Mouse (Mus musculus): ENCODE results near the gene Phf21b. TPM values are rescaled to one million over a fixed set of nuclear protein-coding genes. Genes with fewer than 3 reads are reported as not detected.
"Not testable (repeated sequence)": the region's sequence is repeated elsewhere in the genome, so short reads cannot be mapped to it uniquely, and the experiment has no call there.

Phf21b gene
- polyA plus RNA-seq (2014; fragmentation: Nextera tagmentation; extraction: Ambion mirVana) = 4.4 and 4.8 TPM in 2 replicates

DNA sequence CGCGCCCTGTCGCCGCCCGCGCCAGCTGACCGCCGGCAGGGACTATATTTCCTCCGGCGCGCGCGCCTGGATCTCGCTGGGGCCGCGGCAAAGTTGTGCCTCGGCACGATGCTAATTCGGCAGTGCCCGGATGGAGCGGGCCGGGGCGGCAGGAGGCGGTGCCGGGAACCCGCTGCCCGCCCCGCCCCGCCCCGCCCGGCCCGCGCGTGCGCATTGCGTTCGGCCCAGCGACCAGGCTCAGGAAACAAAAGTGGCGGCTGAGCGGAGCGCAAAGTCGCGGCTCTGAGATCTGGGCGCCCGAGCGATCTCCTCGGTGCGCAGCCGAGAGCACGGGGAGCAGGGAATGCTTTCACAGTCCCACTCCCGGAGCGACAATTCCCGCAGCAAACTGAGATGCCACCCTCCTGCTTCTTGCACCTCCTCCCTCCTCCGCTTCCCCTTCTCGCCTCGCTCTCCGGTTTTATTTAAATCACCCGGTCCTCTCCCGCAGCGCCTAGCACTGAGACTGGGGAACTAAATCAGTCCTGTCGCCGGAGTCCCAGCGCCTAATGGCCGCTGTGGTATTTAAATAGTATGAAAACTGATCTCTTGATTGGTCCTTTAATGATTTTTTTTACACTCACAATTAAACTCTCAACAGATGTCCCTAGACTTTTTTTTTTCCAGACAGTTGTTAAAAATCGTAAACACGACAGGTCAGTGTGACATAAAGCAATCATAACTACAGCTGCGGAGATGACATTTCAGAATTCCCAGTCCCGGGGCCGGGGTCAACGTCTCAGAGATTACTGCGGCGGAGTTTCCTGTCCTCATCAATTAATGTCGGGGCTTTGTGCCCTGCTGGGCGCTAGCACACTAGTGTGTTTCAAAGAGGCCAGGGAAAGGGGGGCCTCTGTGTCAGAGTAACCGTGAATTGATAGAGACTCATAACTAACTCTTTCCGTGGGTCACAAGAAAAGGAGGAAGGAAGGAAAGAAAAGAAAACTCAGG lies at the start of gene Phf21b:
Gene Phf21b, minus strand, starts transcription at position 44 of the 990 bp plus-strand sequence.
- H3K9ac ChIP-seq (replicated peaks; ENCODE audit: low read length) = peak within 1 kb of the TSS; percentile 84
- peak; percentile 94 for DNase-seq (ENCODE audit: low spot score)
- H3K9me3 ChIP-seq (replicated peaks; ENCODE audit: control insufficient read depth, low read length) = no peaks in the 10 kb centered on the region
- H3K36me3 ChIP-seq (replicated peaks; ENCODE audit: control insufficient read depth, insufficient read depth, low read depth, low read length) = no peaks in the 10 kb centered on the region
- peak within 1 kb of the TSS; percentile 97 for H3K4me2 ChIP-seq (ENCODE audit: low read depth, low read length)
- peak; percentile 72 for ATAC-seq (replicated peaks; ENCODE audit: insufficient number of reproducible peaks, low FRiP score, low TSS enrichment, low read depth)
- peak within 1 kb of the TSS; percentile 69 for H3K4me3 ChIP-seq (ENCODE audit: low read depth, low read length)
- WGBS = under 1% methylated on average over 75 of the region's 76 CpGs
- H3K27ac ChIP-seq (replicated peaks; ENCODE audit: low read depth, low read length) = peak within 1 kb of the TSS; percentile 89
- peaks cover 5% of the 10 kb centered on the region for H3K4me1 ChIP-seq (ENCODE audit: control insufficient read depth, insufficient read depth, low read length)
- H3K27me3 ChIP-seq (ENCODE audit: control insufficient read depth, insufficient read depth, low read length) = peaks cover 2% of the 10 kb centered on the region; the same call in 1 of the 2 replicates

DNA sequence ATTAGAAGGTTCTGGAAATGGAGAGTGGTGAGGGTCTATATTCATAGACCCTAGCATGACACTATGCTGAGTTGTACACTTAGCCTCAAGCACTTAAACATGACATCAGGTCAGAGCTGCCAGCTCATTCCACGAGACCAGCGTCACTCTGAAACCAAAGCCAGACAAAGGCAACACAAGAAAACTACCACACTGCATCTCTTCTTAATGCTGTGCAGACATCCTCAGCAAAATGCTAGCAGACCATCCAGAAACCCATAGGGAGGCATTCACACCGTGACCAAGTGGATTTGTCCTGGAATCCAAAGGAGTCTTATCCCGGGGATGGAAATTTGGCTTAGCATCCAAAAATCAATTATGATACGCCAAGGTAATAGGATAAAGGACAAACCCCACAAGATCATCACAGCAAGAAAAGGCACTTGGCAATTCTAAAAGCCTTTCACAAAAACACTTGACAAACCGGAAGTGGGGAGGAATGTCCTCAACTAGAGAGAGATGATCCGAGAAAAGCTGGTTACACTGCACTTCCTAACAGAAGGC lies 48.1 kb upstream of the Phf21b start:
- 66% methylated on average over 7 of the region's 7 CpGs for WGBS
- H3K9me3 ChIP-seq (replicated peaks; ENCODE audit: control insufficient read depth, low read length) = no peaks in the 10 kb centered on the region
- DNase-seq (ENCODE audit: low spot score) (no peak), ATAC-seq (replicated peaks; ENCODE audit: insufficient number of reproducible peaks, low FRiP score, low TSS enrichment, low read depth) (no peak)
- H3K9ac ChIP-seq (replicated peaks; ENCODE audit: low read length) = no peak overlapping the region
- no peak overlapping the region for H3K4me3 ChIP-seq (ENCODE audit: low read depth, low read length)
- no peaks in the 10 kb centered on the region for H3K36me3 ChIP-seq (replicated peaks; ENCODE audit: control insufficient read depth, insufficient read depth, low read depth, low read length)
- H3K27ac ChIP-seq (replicated peaks; ENCODE audit: low read depth, low read length) = no peak overlapping the region
- H3K27me3 ChIP-seq (ENCODE audit: control insufficient read depth, insufficient read depth, low read length) = no peaks in the 10 kb centered on the region
- no peak overlapping the region for H3K4me2 ChIP-seq (ENCODE audit: low read depth, low read length)
- H3K4me1 ChIP-seq (ENCODE audit: control insufficient read depth, insufficient read depth, low read length) = no peaks in the 10 kb centered on the region

DNA sequence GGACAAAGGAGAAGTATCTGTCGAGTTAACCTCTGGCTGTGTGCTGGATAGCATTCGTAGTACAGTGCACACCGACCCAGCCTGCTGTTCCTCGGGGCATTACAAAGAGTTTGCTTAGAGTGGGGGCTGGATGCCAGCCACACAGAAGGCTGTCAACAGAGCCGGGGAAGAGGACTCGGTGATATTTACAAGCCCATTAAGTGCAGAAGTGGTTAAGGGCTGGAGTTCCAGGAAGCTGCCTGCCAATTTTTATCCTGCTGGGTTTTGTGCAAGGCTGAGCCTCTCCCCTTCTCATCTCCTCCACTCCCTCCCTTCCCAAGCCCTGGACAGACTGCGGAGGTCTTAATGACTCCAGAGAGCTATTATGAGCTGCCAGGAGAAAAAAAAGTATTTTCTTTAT lies 42.2 kb upstream of the Phf21b start:
- H3K9me3 ChIP-seq (replicated peaks; ENCODE audit: control insufficient read depth, low read length) = no peaks in the 10 kb centered on the region
- no peaks in the 10 kb centered on the region for H3K27me3 ChIP-seq (ENCODE audit: control insufficient read depth, insufficient read depth, low read length)
- no peaks in the 10 kb centered on the region for H3K36me3 ChIP-seq (replicated peaks; ENCODE audit: control insufficient read depth, insufficient read depth, low read depth, low read length)
- no peaks in the 10 kb centered on the region for H3K4me1 ChIP-seq (ENCODE audit: control insufficient read depth, insufficient read depth, low read length)
- 64% methylated on average over 7 of the region's 7 CpGs for WGBS
- no peak overlapping the region for H3K4me2 ChIP-seq (ENCODE audit: low read depth, low read length)
- DNase-seq (ENCODE audit: low spot score) = no peak
- no peak overlapping the region for H3K9ac ChIP-seq (replicated peaks; ENCODE audit: low read length)
- no peak for ATAC-seq (replicated peaks; ENCODE audit: insufficient number of reproducible peaks, low FRiP score, low TSS enrichment, low read depth)
- no peak overlapping the region for H3K4me3 ChIP-seq (ENCODE audit: low read depth, low read length)
- H3K27ac ChIP-seq (replicated peaks; ENCODE audit: low read depth, low read length) = no peak overlapping the region

DNA sequence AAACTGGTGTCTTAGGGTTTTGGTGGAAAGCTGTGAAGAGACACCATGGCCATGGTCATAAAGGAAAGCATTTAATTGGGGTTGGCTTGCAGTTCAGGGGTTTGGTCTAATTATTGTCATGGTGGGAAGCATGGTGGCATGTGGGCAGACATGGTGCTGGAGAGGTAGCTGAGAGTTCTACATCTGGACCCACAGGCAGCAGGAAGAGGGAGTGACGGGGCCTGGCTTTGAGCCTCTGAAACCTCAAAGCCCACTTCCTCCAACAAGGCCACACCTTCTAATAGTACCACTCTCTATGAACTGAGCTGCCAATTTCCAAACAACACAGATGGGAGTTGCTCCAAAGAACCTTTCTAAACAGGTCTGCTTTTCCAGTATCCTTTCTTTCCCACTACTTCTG lies 40.8 kb upstream of the Phf21b start:
- Histone ChIP-seq H3K36me3 (replicated peaks; ENCODE audit: control insufficient read depth, insufficient read depth, low read depth, low read length) (no peaks in the 10 kb centered on the region), H3K4me3 (ENCODE audit: low read depth, low read length) (no peak overlapping the region), H3K9me3 (replicated peaks; ENCODE audit: control insufficient read depth, low read length) (no peaks in the 10 kb centered on the region), H3K27ac (replicated peaks; ENCODE audit: low read depth, low read length) (no peak overlapping the region), H3K27me3 (ENCODE audit: control insufficient read depth, insufficient read depth, low read length) (no peaks in the 10 kb centered on the region), H3K9ac (replicated peaks; ENCODE audit: low read length) (no peak overlapping the region), H3K4me1 (ENCODE audit: control insufficient read depth, insufficient read depth, low read length) (no peaks in the 10 kb centered on the region), H3K4me2 (ENCODE audit: low read depth, low read length) (no peak overlapping the region)
- DNase-seq (ENCODE audit: low spot score) (no peak), ATAC-seq (replicated peaks; ENCODE audit: insufficient number of reproducible peaks, low FRiP score, low TSS enrichment, low read depth) (no peak)
- WGBS = 72% methylated on average over 1 of the region's 1 CpGs

DNA sequence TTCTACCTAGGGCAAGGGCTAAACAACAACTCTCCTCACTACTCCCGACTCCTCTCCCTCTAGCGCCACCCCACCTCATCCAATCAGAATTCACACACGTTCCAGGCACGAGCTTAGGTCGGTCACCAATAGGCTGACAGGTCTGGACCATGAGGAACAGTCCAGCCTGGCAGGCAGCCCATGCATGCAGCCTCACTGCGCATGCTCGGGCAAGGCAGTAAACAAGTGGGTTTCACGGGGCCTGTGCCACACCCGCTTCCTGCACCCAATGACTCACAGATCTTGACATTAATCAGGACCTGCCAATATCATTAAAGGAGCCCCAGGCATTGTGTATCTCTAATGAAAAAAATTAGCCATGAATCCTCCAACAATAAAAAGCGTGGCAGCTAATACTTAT lies 40.4 kb upstream of the Phf21b start:
- not testable (repeated sequence) for DNase-seq (ENCODE audit: low spot score)
- 74% methylated on average over 10 of the region's 10 CpGs for WGBS

DNA sequence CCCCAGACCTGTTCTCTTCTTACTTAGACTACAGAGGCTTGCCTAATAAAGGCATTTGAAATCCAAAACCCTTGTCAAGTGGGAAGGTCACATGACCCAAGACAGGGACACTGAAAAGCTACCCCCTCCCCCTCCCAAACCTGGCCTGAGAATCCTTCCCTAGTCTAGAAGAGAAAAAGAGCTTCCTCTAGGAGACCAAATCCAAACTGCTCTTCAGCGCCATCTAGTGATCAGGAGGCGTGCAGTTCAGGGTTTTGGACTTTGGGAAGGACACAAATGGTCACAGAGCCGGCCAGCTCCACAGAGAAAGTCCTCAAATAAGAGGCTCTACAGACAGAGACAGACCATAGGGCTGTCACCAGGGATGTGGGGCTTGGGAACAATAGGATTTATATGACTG lies 35.8 kb upstream of the Phf21b start:
- Histone ChIP-seq H3K4me2 (ENCODE audit: low read depth, low read length) (no peak overlapping the region), H3K27ac (replicated peaks; ENCODE audit: low read depth, low read length) (no peak overlapping the region), H3K9ac (replicated peaks; ENCODE audit: low read length) (no peak overlapping the region), H3K4me1 (ENCODE audit: control insufficient read depth, insufficient read depth, low read length) (no peaks in the 10 kb centered on the region), H3K4me3 (ENCODE audit: low read depth, low read length) (no peak overlapping the region), H3K27me3 (ENCODE audit: control insufficient read depth, insufficient read depth, low read length) (no peaks in the 10 kb centered on the region), H3K9me3 (replicated peaks; ENCODE audit: control insufficient read depth, low read length) (no peaks in the 10 kb centered on the region), H3K36me3 (replicated peaks; ENCODE audit: control insufficient read depth, insufficient read depth, low read depth, low read length) (no peaks in the 10 kb centered on the region)
- peak; percentile 89 for DNase-seq (ENCODE audit: low spot score)
- WGBS = 5% methylated on average over 3 of the region's 3 CpGs
- ATAC-seq (replicated peaks; ENCODE audit: insufficient number of reproducible peaks, low FRiP score, low TSS enrichment, low read depth) = 0 out of 2 replicates have a peak, but pooled peaks have one; percentile 48

More for the DNA sequence above, 40.4 kb upstream of the Phf21b start:
- H3K9ac ChIP-seq (replicated peaks; ENCODE audit: low read length); H3K27ac ChIP-seq (replicated peaks; ENCODE audit: low read depth, low read length); H3K4me1 ChIP-seq (ENCODE audit: control insufficient read depth, insufficient read depth, low read length); H3K9me3 ChIP-seq (replicated peaks; ENCODE audit: control insufficient read depth, low read length); H3K36me3 ChIP-seq (replicated peaks; ENCODE audit: control insufficient read depth, insufficient read depth, low read depth, low read length); ATAC-seq (replicated peaks; ENCODE audit: insufficient number of reproducible peaks, low FRiP score, low TSS enrichment, low read depth); H3K27me3 ChIP-seq (ENCODE audit: control insufficient read depth, insufficient read depth, low read length); H3K4me2 ChIP-seq (ENCODE audit: low read depth, low read length); H3K4me3 ChIP-seq (ENCODE audit: low read depth, low read length): not testable (repeated sequence)

DNA sequence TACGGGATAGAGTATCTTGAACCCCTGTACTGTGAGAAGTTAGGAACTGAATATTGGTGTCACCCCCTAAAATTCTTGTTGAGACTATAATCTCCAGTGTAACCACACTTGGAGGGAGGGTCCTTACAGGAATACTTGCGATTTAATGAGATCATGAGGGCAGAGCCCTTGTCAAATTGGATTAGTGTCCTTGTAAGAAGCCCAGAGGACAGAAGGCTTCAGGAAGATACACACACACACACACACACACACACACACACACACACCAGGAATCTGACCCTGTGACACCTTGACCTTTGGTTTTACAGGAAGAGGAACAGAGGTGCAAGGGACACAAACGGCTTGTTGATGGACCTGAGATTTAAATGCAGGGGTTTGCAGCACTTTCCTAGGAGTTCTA lies 35.4 kb upstream of the Phf21b start:
- 36% methylated on average over 3 of the region's 3 CpGs for WGBS
- Histone ChIP-seq H3K4me2 (ENCODE audit: low read depth, low read length) (no peak overlapping the region), H3K4me1 (ENCODE audit: control insufficient read depth, insufficient read depth, low read length) (no peaks in the 10 kb centered on the region), H3K4me3 (ENCODE audit: low read depth, low read length) (no peak overlapping the region), H3K36me3 (replicated peaks; ENCODE audit: control insufficient read depth, insufficient read depth, low read depth, low read length) (no peaks in the 10 kb centered on the region), H3K27ac (replicated peaks; ENCODE audit: low read depth, low read length) (no peak overlapping the region), H3K9ac (replicated peaks; ENCODE audit: low read length) (no peak overlapping the region), H3K27me3 (ENCODE audit: control insufficient read depth, insufficient read depth, low read length) (no peaks in the 10 kb centered on the region), H3K9me3 (replicated peaks; ENCODE audit: control insufficient read depth, low read length) (no peaks in the 10 kb centered on the region)
- DNase-seq (ENCODE audit: low spot score) = no peak
- ATAC-seq (replicated peaks; ENCODE audit: insufficient number of reproducible peaks, low FRiP score, low TSS enrichment, low read depth) = no peak; the same call in 1 of the 2 replicates

DNA sequence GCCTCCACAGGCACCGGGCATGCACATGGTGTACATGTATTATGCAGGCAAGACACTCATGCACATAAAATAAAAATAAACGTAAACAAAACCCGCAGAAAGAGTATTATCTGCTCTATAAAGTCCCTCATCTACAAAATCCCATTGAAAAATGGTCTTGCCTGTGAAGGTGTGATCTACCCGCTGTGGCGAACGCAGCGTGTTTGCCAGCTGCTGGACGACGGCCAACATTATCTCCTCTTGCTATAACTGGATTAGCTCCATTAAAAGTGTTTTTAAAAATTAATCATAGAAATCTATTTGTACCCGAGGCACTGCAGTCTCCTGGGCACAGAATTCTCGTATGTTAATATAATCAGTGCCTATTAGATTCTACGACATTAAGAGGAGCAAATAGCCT lies 32.2 kb upstream of the Phf21b start:
- Histone ChIP-seq H3K4me1 (ENCODE audit: control insufficient read depth, insufficient read depth, low read length) (no peaks in the 10 kb centered on the region), H3K36me3 (replicated peaks; ENCODE audit: control insufficient read depth, insufficient read depth, low read depth, low read length) (no peaks in the 10 kb centered on the region), H3K27me3 (ENCODE audit: control insufficient read depth, insufficient read depth, low read length) (no peaks in the 10 kb centered on the region), H3K27ac (replicated peaks; ENCODE audit: low read depth, low read length) (no peak overlapping the region), H3K9me3 (replicated peaks; ENCODE audit: control insufficient read depth, low read length) (no peaks in the 10 kb centered on the region), H3K9ac (replicated peaks; ENCODE audit: low read length) (no peak overlapping the region), H3K4me2 (ENCODE audit: low read depth, low read length) (no peak overlapping the region), H3K4me3 (ENCODE audit: low read depth, low read length) (no peak overlapping the region)
- no peak for ATAC-seq (replicated peaks; ENCODE audit: insufficient number of reproducible peaks, low FRiP score, low TSS enrichment, low read depth)
- DNase-seq (ENCODE audit: low spot score) = no peak
- 84% methylated on average over 12 of the region's 12 CpGs for WGBS

All from embryonic facial prominence, embryonic 11.5 days (tissue).